Mouse (Mus musculus) ovary, adult 18-20 months (tissue): ENCODE results near the gene Slc35c1.

Experiments
- DNase-seq: peaks from one replicate; pipeline ENCODE4 v3.0.0; 2022; ENCODE audit warnings: low spot score, mixed read lengths

Gene Slc35c1

GRCm38 (mm10) chr2:92403776-92404319 lies 56.5 kb downstream of the Slc35c1 start:
- DNase-seq = no peak
